Mouse (Mus musculus) E14TG2a.4 (cell line): Measurements from ENCODE around the gene Tspan9.

Experiments used
- CTCF ChIP-seq: conservative IDR thresholded peaks from 2 replicates; pipeline ENCODE4 v1.5.1; 2014; ENCODE audit warnings: low read length
- POU5F1 ChIP-seq: IDR thresholded peaks from 2 replicates; pipeline ENCODE4 v1.6.1; 2014; ENCODE audit warnings: low read length, borderline replicate concordance

DNA sequence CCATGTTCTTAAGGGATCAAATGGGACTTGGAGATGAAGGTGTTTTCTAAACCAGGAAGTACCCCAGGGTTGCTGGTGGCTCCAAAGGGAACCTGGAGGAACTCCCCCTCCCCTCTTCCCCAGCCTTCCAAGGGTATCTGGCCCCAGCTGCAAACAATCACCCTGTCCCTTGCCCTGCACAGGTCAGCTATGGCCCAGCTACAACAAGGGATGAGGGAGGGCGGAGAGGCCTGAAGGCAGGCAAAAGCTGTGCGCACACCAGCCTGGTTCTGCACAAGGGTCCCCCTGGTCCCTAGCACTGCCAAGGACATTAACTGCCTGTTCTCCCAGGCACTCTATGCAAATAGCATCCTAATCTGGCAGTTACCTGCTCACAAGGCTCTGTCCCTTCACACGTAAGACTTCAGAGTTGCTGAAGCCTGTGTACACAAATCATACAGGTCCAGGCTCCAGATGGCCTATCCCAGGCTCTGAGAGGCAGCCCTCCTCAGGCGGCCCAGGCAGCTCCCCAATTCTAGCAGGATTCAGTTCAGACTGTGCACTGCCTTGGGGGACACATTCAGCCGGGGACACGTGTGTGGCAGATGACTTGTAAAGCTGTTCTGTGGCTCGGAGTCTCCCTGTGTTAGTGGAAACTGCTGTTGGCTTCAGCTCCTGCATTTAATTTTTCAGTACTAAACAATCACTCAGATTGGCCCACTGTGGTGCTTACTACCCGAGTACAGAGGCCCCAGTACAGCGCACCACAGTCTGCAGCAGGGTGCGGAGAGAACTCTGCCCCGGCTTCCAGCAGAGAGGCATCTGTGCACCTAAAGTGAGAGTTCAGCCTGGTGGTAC is 133.0 kb downstream of the Tspan9 start:
- TF ChIP-seq CTCF, result no peak
- no peak for TF ChIP-seq POU5F1
